Mouse (Mus musculus): ENCODE data around the gene Tspan15. TPM values are rescaled to one million over a fixed set of nuclear protein-coding genes. Genes with fewer than 3 reads are reported as not detected.

Tspan15 gene
- polyA plus RNA-seq, 1 experiment from 2014 or later, result 17.0 TPM

DNA sequence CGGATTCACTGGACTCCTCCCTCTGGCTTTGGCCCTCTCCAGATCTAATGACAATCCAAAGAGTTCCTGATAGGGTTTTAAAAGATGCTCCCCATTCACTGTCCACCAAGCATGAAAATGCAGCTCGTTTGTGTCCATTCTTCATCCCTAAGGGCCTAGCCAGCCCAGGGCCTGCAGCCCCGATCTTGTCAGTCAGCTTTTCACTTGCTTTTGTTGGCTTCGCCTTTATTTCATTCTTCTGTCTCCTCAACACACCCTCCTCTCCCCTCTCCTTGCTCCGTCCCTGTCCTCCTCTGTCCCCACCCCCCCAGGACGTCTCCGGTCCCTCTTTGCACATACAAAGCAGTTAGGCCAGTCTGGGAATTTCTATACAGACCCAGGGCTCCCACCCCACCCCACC, 81.1 kb downstream of the Tspan15 start:
- Histone ChIP-seq H3K27me3 (no peaks in the 10 kb centered on the region; the same call in 1 of the 2 replicates), H3K36me3 (no peaks in the 10 kb centered on the region), H3K27ac (replicated peaks) (no peak overlapping the region), H3K4me1 (no peaks in the 10 kb centered on the region), H3K4me3 (replicated peaks) (no peak overlapping the region), H3K4me2 (replicated peaks) (no peak overlapping the region), H3K9ac (no peak overlapping the region), H3K9me3 (replicated peaks) (no peaks in the 10 kb centered on the region)
- no peak for ATAC-seq (ENCODE audit: insufficient number of reproducible peaks, low FRiP score, low TSS enrichment, low read depth)
- WGBS, result 38% methylated on average over 7 of the region's 7 CpGs

DNA sequence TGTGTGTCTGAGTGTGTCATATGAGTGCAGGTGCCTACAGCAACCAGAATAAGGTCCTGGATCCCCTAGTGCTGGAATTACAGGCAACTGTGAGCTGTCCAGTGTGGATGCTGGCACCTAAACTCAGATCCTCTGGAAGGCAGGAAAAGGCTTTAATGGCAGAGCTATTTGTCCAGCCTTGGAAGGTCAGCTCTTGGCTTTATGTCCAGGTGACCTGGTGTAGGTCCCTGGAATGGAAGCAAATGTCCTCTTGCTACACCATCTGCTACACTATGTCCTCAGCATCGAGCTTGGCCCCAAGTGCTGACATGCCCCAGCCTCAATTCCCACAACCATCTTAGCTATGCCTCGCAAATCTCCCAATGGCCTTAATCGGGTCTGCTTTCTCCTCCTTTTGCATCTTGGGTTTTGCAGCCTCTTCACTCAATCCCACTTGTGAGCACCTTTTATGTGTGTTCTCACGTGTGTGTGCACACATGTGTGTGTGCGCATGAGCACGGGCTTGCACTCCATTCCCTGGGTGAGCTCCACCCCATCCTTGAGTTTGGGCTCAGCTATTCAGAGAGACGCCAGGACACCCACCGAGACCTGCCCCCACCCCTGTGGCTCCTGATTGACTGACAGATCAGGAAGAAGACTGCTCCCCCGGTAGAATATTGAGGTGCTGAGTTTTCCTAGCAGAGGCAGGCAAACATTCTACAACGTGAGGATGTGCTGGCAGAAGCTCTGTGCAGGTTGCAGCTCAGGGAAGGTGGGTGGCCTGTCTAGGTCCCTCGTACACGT, 83.4 kb downstream of the Tspan15 start:
- Histone ChIP-seq H3K36me3 (no peaks in the 10 kb centered on the region), H3K27me3 (no peaks in the 10 kb centered on the region; the same call in 1 of the 2 replicates), H3K9ac (no peak overlapping the region), H3K4me2 (replicated peaks) (no peak overlapping the region), H3K4me3 (replicated peaks) (no peak overlapping the region), H3K4me1 (no peaks in the 10 kb centered on the region), H3K27ac (replicated peaks) (no peak overlapping the region), H3K9me3 (replicated peaks) (no peaks in the 10 kb centered on the region)
- ATAC-seq (ENCODE audit: insufficient number of reproducible peaks, low FRiP score, low TSS enrichment, low read depth), result no peak
- WGBS, result 51% methylated on average over 12 of the region's 12 CpGs

DNA sequence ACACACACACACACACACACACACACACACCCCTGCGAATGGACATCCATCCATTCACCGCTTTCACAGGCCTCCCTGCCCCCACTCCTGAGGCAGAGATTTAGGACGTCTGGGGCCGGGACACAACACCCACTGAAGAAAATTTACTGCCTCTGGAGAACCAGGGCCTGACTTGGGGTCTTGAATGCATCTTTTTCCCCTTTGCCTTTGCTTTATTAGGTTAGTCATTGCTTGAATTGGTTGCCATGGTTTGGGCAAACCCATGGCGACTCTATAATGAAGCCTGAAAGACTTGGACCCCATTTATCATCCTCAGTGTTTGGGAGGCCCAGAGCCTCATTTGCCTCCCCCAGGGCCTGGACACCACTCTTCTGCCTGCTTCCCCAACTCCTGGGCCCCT, 85.1 kb downstream of the Tspan15 start:
- no peak for ATAC-seq (ENCODE audit: insufficient number of reproducible peaks, low FRiP score, low TSS enrichment, low read depth)
- no peaks in the 10 kb centered on the region for H3K36me3 ChIP-seq
- H3K9me3 ChIP-seq (replicated peaks), result no peaks in the 10 kb centered on the region
- no peaks in the 10 kb centered on the region for H3K4me1 ChIP-seq
- no peak overlapping the region for H3K4me3 ChIP-seq (replicated peaks)
- H3K9ac ChIP-seq, result no peak overlapping the region
- no peaks in the 10 kb centered on the region; the same call in 1 of the 2 replicates for H3K27me3 ChIP-seq
- 69% methylated on average over 5 of the region's 5 CpGs for WGBS
- no peak overlapping the region for H3K27ac ChIP-seq (replicated peaks)
- H3K4me2 ChIP-seq (replicated peaks), result no peak overlapping the region

DNA sequence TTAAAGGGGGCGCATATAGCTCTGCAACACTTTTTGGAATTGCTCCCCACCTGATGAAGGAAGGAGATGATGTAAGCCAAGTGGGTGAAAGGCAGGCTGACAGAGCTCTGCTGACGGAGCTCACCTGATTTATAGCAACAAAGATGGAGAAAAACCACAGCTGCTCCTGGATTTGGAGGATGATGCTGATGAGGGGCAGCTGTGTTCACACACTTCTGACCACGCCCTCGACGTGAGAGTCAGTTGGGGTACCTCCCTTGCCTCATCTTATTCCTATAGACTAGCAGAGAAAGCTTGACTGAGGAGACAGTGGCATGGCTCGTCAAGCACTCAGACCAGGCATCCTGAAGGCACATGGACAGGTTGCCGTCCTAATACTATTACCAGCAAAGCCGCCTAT, 87.2 kb downstream of the Tspan15 start, which contains the start of gene Fam241b:
TSS of gene Fam241b (minus strand) at position 101 of the 400 bp plus-strand sequence.
- H3K27ac ChIP-seq (replicated peaks), result no peak within 1 kb of the TSS
- no peaks in the 10 kb centered on the region for H3K4me1 ChIP-seq
- no peak within 1 kb of the TSS for H3K9ac ChIP-seq
- H3K4me3 ChIP-seq (replicated peaks), result no peak within 1 kb of the TSS
- H3K36me3 ChIP-seq, result no peaks in the 10 kb centered on the region
- H3K27me3 ChIP-seq, result peaks cover 4% of the 10 kb centered on the region; the same call in 1 of the 2 replicates
- WGBS, result 55% methylated on average over 8 of the region's 8 CpGs
- ATAC-seq (ENCODE audit: insufficient number of reproducible peaks, low FRiP score, low TSS enrichment, low read depth), result no peak
- H3K4me2 ChIP-seq (replicated peaks), result no peak within 1 kb of the TSS
- H3K9me3 ChIP-seq (replicated peaks), result no peaks in the 10 kb centered on the region

DNA sequence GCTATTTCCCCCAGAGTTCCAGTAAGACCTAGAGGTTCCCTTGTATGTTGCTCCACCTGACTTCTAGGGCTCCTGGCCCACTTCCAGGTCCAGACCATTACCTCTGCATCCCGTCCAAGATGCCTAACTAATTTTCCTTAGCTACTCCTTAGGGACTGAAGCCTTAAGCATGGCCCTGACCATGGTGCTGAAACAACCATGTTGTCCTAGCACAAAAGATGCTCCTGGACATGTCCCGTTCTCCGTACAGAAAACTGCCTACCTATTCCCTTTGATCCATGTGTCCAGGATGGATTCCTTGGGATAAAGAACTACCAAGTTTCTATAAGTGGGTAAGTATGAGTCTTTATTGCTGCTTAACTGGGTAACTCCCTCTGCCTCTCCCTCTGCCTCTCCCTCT, 93.0 kb downstream of the Tspan15 start:
- H3K9me3 ChIP-seq (replicated peaks), result no peaks in the 10 kb centered on the region
- no peaks in the 10 kb centered on the region for H3K36me3 ChIP-seq
- ATAC-seq (ENCODE audit: insufficient number of reproducible peaks, low FRiP score, low TSS enrichment, low read depth), result no peak
- no peak overlapping the region for H3K4me3 ChIP-seq (replicated peaks)
- no peak overlapping the region for H3K4me2 ChIP-seq (replicated peaks)
- H3K9ac ChIP-seq, result no peak overlapping the region
- peaks cover 56% of the 10 kb centered on the region for H3K27me3 ChIP-seq
- 13% methylated on average over 3 of the region's 3 CpGs for WGBS
- no peak overlapping the region for H3K27ac ChIP-seq (replicated peaks)
- peaks cover 9% of the 10 kb centered on the region for H3K4me1 ChIP-seq

DNA sequence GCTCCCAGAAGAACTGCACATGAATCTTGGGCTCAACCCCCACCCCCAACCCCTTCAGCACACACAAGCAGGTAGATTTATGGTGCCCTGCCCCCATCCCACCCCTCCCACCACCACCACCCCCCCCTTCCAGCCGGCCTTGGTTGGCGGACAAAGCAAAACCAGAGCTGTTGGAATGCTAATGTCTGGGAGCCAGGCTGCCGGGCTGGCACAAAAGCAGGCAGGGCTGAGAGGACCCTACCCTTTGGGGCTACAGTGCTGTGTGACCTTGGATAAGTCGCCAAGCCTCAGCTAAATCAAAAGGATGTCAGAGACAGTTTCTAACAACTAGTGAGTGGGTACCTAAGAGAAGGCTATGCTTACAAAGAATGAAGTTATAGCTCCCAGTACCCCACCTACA, 93.9 kb downstream of the Tspan15 start:
- Histone ChIP-seq H3K4me3 (replicated peaks) (no peak overlapping the region), H3K9ac (no peak overlapping the region), H3K9me3 (replicated peaks) (no peaks in the 10 kb centered on the region), H3K4me2 (replicated peaks) (no peak overlapping the region), H3K27ac (replicated peaks) (no peak overlapping the region), H3K4me1 (peaks cover 14% of the 10 kb centered on the region), H3K27me3 (peaks cover 65% of the 10 kb centered on the region), H3K36me3 (no peaks in the 10 kb centered on the region)
- ATAC-seq (ENCODE audit: insufficient number of reproducible peaks, low FRiP score, low TSS enrichment, low read depth), result no peak
- WGBS, result 12% methylated on average over 4 of the region's 4 CpGs

DNA sequence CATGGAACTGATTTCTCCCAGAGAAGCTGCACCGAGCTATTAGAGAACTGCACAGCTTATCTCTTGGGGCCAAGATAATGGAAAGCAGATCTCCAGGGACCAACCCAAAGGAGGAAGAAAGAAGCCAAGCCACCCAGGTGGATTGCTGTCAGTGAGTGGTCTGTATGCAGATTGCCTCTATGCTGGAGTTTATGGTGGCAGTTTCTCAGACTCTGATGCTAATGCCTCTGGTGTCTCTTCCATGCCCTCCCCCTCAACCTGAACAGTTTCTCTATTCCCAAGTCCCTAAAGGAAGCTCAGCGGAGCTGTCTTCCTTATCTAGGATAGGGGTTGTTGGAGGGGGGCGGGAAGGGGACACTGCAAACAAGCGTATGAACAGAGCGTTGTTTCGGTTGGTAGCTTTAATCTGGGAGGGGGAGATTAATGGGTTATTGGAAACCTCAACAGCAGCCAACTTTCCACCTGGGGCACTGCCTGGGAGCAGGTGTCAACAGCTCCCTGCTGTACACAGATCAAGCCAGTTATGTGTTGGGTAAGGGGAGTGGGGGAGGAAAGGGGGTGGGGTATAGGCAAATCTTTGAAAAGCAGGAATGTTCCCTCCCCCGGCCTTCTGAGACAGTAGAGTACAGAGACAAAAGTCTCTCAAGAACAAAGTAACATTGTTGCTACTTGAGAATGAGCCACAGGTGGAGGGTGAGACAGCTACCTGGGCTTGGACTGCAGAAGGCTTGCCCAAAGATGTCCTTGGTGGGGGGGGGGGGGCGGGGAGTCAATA, 95.2 kb downstream of the Tspan15 start:
- H3K4me3 ChIP-seq (replicated peaks), result no peak overlapping the region
- under 1% methylated on average over 8 of the region's 8 CpGs for WGBS

More for the DNA sequence above, 95.2 kb downstream of the Tspan15 start:
- Histone ChIP-seq H3K27me3 (peaks cover 78% of the 10 kb centered on the region), H3K4me2 (replicated peaks) (no peak overlapping the region), H3K27ac (replicated peaks) (no peak overlapping the region), H3K4me1 (peaks cover 14% of the 10 kb centered on the region), H3K9ac (no peak overlapping the region), H3K9me3 (replicated peaks) (no peaks in the 10 kb centered on the region), H3K36me3 (no peaks in the 10 kb centered on the region)
- ATAC-seq (ENCODE audit: insufficient number of reproducible peaks, low FRiP score, low TSS enrichment, low read depth), result no peak

Small RNA genes within 50 kb of the gene (microRNA-seq; reads per million reads assigned to microRNA genes)
- gene Mir7662 (ENCODE audit: borderline number of aligned reads), result not detected

Other genes starting within 250 kb of the Tspan15 start
- not detected in 2 replicates for gene Neurog3, start 98.2 kb downstream of the Tspan15 start, polyA plus RNA-seq (2015; fragmentation: Nextera tagmentation; extraction: Ambion mirVana)
- gene Fam241b, start 87.3 kb downstream of the Tspan15 start, polyA plus RNA-seq (2015; fragmentation: Nextera tagmentation; extraction: Ambion mirVana), result 20.2 and 21.5 TPM in 2 replicates
- not detected in 2 replicates for gene Tacr2, start 21.2 kb upstream of the Tspan15 start, polyA plus RNA-seq (2015; fragmentation: Nextera tagmentation; extraction: Ambion mirVana)
- 39.4 and 40.9 TPM in 2 replicates for gene Hk1, start 148.7 kb upstream of the Tspan15 start, polyA plus RNA-seq (2015; fragmentation: Nextera tagmentation; extraction: Ambion mirVana)
- 0.26 and 0.59 TPM in 2 replicates for gene Hkdc1, start 191.2 kb upstream of the Tspan15 start, polyA plus RNA-seq (2015; fragmentation: Nextera tagmentation; extraction: Ambion mirVana)
- gene 4930507D05Rik, start 218.2 kb upstream of the Tspan15 start, polyA plus RNA-seq (2015; fragmentation: Nextera tagmentation; extraction: Ambion mirVana), result 0.41 and 0.68 TPM in 2 replicates
- gene Supv3l1, start 218.5 kb upstream of the Tspan15 start, polyA plus RNA-seq (2015; fragmentation: Nextera tagmentation; extraction: Ambion mirVana), result 22.5 and 24.0 TPM in 2 replicates

Data from embryonic facial prominence, embryonic 15.5 days (tissue).